In genomic region chr8:66438468-66438867, GRCm38 (mm10) we compare ENCODE assay signal across 13 mouse cellular contexts. TPM values are rescaled to one million over a fixed set of nuclear protein-coding genes. Genes with fewer than 3 reads are reported as not detected.
DNase-seq lines count a peak whose midpoint lies in the region; ATAC-seq lines count a peak whose summit lies in the region.
"Had no signal": no experiment of that assay in that cellular context is flagged by ENCODE, and none has a peak within 500 bp of the region (broad histone marks: within the 10 kb centered on the region; RNA-seq: fewer than 3 reads in every experiment).

No protein-coding gene starts in this region.

- H3K4me2 ChIP-seq in heart, embryonic 12.5 days: no peak overlapping the region
- H3K4me2 ChIP-seq: limb, embryonic 12.5 days had no signal

- H3K27me3 ChIP-seq in heart, embryonic 12.5 days (replicated peaks): no peaks in the 10 kb centered on the region
- H3K27me3 ChIP-seq: limb, embryonic 12.5 days had no signal

- WGBS in heart, embryonic 12.5 days: 80% methylated on average over 4 of the region's 4 CpGs

- H3K9ac ChIP-seq in heart, embryonic 12.5 days: no peak overlapping the region
- H3K9ac ChIP-seq: forebrain, postnatal 0 days; limb, embryonic 12.5 days had no signal

- no peaks in the 10 kb centered on the region for H3K4me1 ChIP-seq in heart, embryonic 12.5 days (replicated peaks)
- H3K4me1 ChIP-seq: limb, embryonic 12.5 days had no signal

- no peak overlapping the region for H3K4me3 ChIP-seq in heart, embryonic 12.5 days
- H3K4me3 ChIP-seq: limb, embryonic 12.5 days had no signal

- ATAC-seq in heart, embryonic 12.5 days (ENCODE audit: insufficient number of reproducible peaks, low FRiP score): no peak
- ATAC-seq: forebrain, postnatal 0 days; hindbrain, embryonic 16.5 days had no signal

- intact Hi-C loops in heart, postnatal 10 days (cut with DNase I): loop anchor here (5.0 to 10.0 kb wide), 2 partner anchors 1301 to 1414 kb away; no protein-coding TSS in a partner anchor

- H3K36me3 ChIP-seq in heart, embryonic 12.5 days: no peaks in the 10 kb centered on the region
- H3K36me3 ChIP-seq: limb, embryonic 12.5 days had no signal

- peak; percentile 7 to 14 for DNase-seq in heart, postnatal 10 days
- DNase-seq in urinary bladder, postnatal 14 days (ENCODE audit: low spot score): peak; percentile 7
- DNase-seq in urinary bladder, adult 2 months (ENCODE audit: low spot score): no peak
- DNase-seq in kidney, adult 9 months: peak; percentile 53
- no peak for DNase-seq in left cerebral cortex, adult 9 months (ENCODE audit: low spot score in 2 of 2)
- no peak for DNase-seq in frontal cortex, postnatal 36 days (ENCODE audit: low spot score in 2 of 2)
- DNase-seq: cerebellum, adult 2 months; forebrain, postnatal 0 days; layer of hippocampus, postnatal 36 days; right cerebral cortex, adult 18-20 months had no signal

- H3K27ac ChIP-seq in heart, embryonic 12.5 days (ENCODE audit: poor library complexity, severe bottlenecking): no peak overlapping the region
- H3K27ac ChIP-seq: limb, embryonic 12.5 days had no signal

- no peaks in the 10 kb centered on the region for H3K9me3 ChIP-seq in heart, embryonic 12.5 days (replicated peaks)
- H3K9me3 ChIP-seq: limb, embryonic 12.5 days had no signal

RNA-seq across cellular contexts. Expression of gene Tma16, which starts 47.9 kb away (rescaled TPM):
- total RNA-seq in heart, postnatal 10 days (2021): 1 to 10 TPM; 4.6 to 5.1 TPM
- polyA plus RNA-seq in heart, embryonic 12.5 days (2016; fragmentation: Nextera tagmentation; extraction: Ambion mirVana): 7.8 and 8.1 TPM in 2 replicates
- 5.4 and 5.5 TPM in 2 replicates for polyA plus RNA-seq in urinary bladder, adult 2 months (2012; rRNA removed)

Comparison
In these comparisons a context has a peak if more than half of its experiments do, and no peak if none do; other contexts are left out.
1. DNase-seq: peak in heart, postnatal 10 days (2 of 2), urinary bladder, postnatal 14 days (single experiment) and kidney, adult 9 months (single experiment); none in urinary bladder, adult 2 months (single experiment), left cerebral cortex, adult 9 months (0 of 2) and frontal cortex, postnatal 36 days (0 of 2).